Mouse (Mus musculus): ENCODE results near the gene Ice2. TPM values are rescaled to one million over a fixed set of nuclear protein-coding genes. Genes with fewer than 3 reads are reported as not detected.

Ice2 gene
- polyA plus RNA-seq (2014; fragmentation: Nextera tagmentation; extraction: Ambion mirVana) = 21.3 and 22.6 TPM in 2 replicates

GRCm38 (mm10) chr9:69397760-69398452 lies at the start of gene Ice2:
TSS of gene Ice2 (plus strand) at chr9:69397906.
- Histone ChIP-seq H3K27ac (ENCODE audit: low read depth, low read length) (peak within 1 kb of the TSS; percentile 73; the same call in 1 of the 2 replicates), H3K4me1 (replicated peaks; ENCODE audit: control insufficient read depth, insufficient read depth, low read length) (no peaks in the 10 kb centered on the region; the same call in 1 of the 2 replicates), H3K9me3 (ENCODE audit: control insufficient read depth, low read length) (no peaks in the 10 kb centered on the region), H3K9ac (ENCODE audit: low read length) (peak within 1 kb of the TSS; percentile 82), H3K4me2 (ENCODE audit: low read depth, low read length, severe bottlenecking) (peak within 1 kb of the TSS; percentile 50), H3K27me3 (ENCODE audit: control insufficient read depth, insufficient read depth, low read length) (no peaks in the 10 kb centered on the region), H3K36me3 (ENCODE audit: control insufficient read depth, insufficient read depth, low read length) (no peaks in the 10 kb centered on the region), H3K4me3 (ENCODE audit: low read depth, low read length) (peak within 1 kb of the TSS; percentile 55)
- under 1% methylated on average over 51 of the region's 53 CpGs for WGBS
- DNase-seq (ENCODE audit: low spot score) (peak; percentile 87), ATAC-seq (replicated peaks; ENCODE audit: low FRiP score) (peak; percentile 89)

- DNase-seq (ENCODE audit: low spot score) = no peak
- Histone ChIP-seq H3K4me3 (ENCODE audit: low read depth, low read length) (no peak overlapping the region), H3K4me2 (ENCODE audit: low read depth, low read length, severe bottlenecking) (no peak overlapping the region), H3K4me1 (replicated peaks; ENCODE audit: control insufficient read depth, insufficient read depth, low read length) (no peaks in the 10 kb centered on the region), H3K9ac (ENCODE audit: low read length) (no peak overlapping the region), H3K27ac (ENCODE audit: low read depth, low read length) (no peak overlapping the region), H3K36me3 (ENCODE audit: control insufficient read depth, insufficient read depth, low read length) (no peaks in the 10 kb centered on the region), H3K27me3 (ENCODE audit: control insufficient read depth, insufficient read depth, low read length) (no peaks in the 10 kb centered on the region), H3K9me3 (ENCODE audit: control insufficient read depth, low read length) (no peaks in the 10 kb centered on the region)
- no peak for ATAC-seq (replicated peaks; ENCODE audit: low FRiP score)
- WGBS = 94% methylated on average over 2 of the region's 2 CpGs
These were observed 48.2 kb upstream of the Ice2 start for GRCm38 (mm10) chr9:69349537-69349936.

- H3K4me2 ChIP-seq (ENCODE audit: low read depth, low read length, severe bottlenecking) = no peak overlapping the region
- no peak overlapping the region for H3K4me3 ChIP-seq (ENCODE audit: low read depth, low read length)
- H3K4me1 ChIP-seq (replicated peaks; ENCODE audit: control insufficient read depth, insufficient read depth, low read length) = no peaks in the 10 kb centered on the region
- H3K9ac ChIP-seq (ENCODE audit: low read length) = no peak overlapping the region
- no peak overlapping the region for H3K27ac ChIP-seq (ENCODE audit: low read depth, low read length)
- ATAC-seq (replicated peaks; ENCODE audit: low FRiP score) (no peak), DNase-seq (ENCODE audit: low spot score) (no peak)
- WGBS = 81% methylated on average over 6 of the region's 6 CpGs
- no peaks in the 10 kb centered on the region for H3K36me3 ChIP-seq (ENCODE audit: control insufficient read depth, insufficient read depth, low read length)
- H3K9me3 ChIP-seq (ENCODE audit: control insufficient read depth, low read length) = no peaks in the 10 kb centered on the region
- no peaks in the 10 kb centered on the region for H3K27me3 ChIP-seq (ENCODE audit: control insufficient read depth, insufficient read depth, low read length)
These were observed 43.5 kb upstream of the Ice2 start for GRCm38 (mm10) chr9:69354228-69354627.

GRCm38 (mm10) chr9:69357834-69358233 lies 39.9 kb upstream of the Ice2 start:
- peak; percentile 72 for DNase-seq (ENCODE audit: low spot score)
- 37% methylated on average over 3 of the region's 3 CpGs for WGBS

GRCm38 (mm10) chr9:69358797-69359196 lies 38.9 kb upstream of the Ice2 start:
- Histone ChIP-seq H3K27ac (ENCODE audit: low read depth, low read length) (no peak overlapping the region), H3K4me3 (ENCODE audit: low read depth, low read length) (no peak overlapping the region)
- ATAC-seq (replicated peaks; ENCODE audit: low FRiP score) = no peak

More at GRCm38 (mm10) chr9:69357834-69358233, 39.9 kb upstream of the Ice2 start:
- H3K9ac ChIP-seq (ENCODE audit: low read length) = no peak overlapping the region
- no peak overlapping the region for H3K4me3 ChIP-seq (ENCODE audit: low read depth, low read length)
- no peaks in the 10 kb centered on the region for H3K9me3 ChIP-seq (ENCODE audit: control insufficient read depth, low read length)
- H3K27ac ChIP-seq (ENCODE audit: low read depth, low read length) = no peak overlapping the region
- no peaks in the 10 kb centered on the region for H3K36me3 ChIP-seq (ENCODE audit: control insufficient read depth, insufficient read depth, low read length)
- no peaks in the 10 kb centered on the region for H3K27me3 ChIP-seq (ENCODE audit: control insufficient read depth, insufficient read depth, low read length)
- ATAC-seq (replicated peaks; ENCODE audit: low FRiP score) = no peak
- no peak overlapping the region for H3K4me2 ChIP-seq (ENCODE audit: low read depth, low read length, severe bottlenecking)
- H3K4me1 ChIP-seq (replicated peaks; ENCODE audit: control insufficient read depth, insufficient read depth, low read length) = no peaks in the 10 kb centered on the region

GRCm38 (mm10) chr9:69361951-69362445 lies 35.7 kb upstream of the Ice2 start:
- ATAC-seq (replicated peaks; ENCODE audit: low FRiP score) = no peak
- 91% methylated on average over 8 of the region's 8 CpGs for whole genome bisulfite sequencing

More at GRCm38 (mm10) chr9:69358797-69359196, 38.9 kb upstream of the Ice2 start:
- no peak for DNase-seq (ENCODE audit: low spot score)
- WGBS = 63% methylated on average over 6 of the region's 6 CpGs
- no peak overlapping the region for H3K4me2 ChIP-seq (ENCODE audit: low read depth, low read length, severe bottlenecking)
- no peaks in the 10 kb centered on the region for H3K27me3 ChIP-seq (ENCODE audit: control insufficient read depth, insufficient read depth, low read length)
- no peak overlapping the region for H3K9ac ChIP-seq (ENCODE audit: low read length)
- H3K36me3 ChIP-seq (ENCODE audit: control insufficient read depth, insufficient read depth, low read length) = no peaks in the 10 kb centered on the region
- no peaks in the 10 kb centered on the region for H3K4me1 ChIP-seq (replicated peaks; ENCODE audit: control insufficient read depth, insufficient read depth, low read length)
- no peaks in the 10 kb centered on the region for H3K9me3 ChIP-seq (ENCODE audit: control insufficient read depth, low read length)

GRCm38 (mm10) chr9:69362766-69363165 lies 34.9 kb upstream of the Ice2 start:
- Histone ChIP-seq H3K9me3 (ENCODE audit: control insufficient read depth, low read length) (no peaks in the 10 kb centered on the region), H3K27ac (ENCODE audit: low read depth, low read length) (no peak overlapping the region), H3K36me3 (ENCODE audit: control insufficient read depth, insufficient read depth, low read length) (no peaks in the 10 kb centered on the region), H3K4me2 (ENCODE audit: low read depth, low read length, severe bottlenecking) (no peak overlapping the region), H3K4me1 (replicated peaks; ENCODE audit: control insufficient read depth, insufficient read depth, low read length) (no peaks in the 10 kb centered on the region), H3K27me3 (ENCODE audit: control insufficient read depth, insufficient read depth, low read length) (no peaks in the 10 kb centered on the region), H3K9ac (ENCODE audit: low read length) (no peak overlapping the region), H3K4me3 (ENCODE audit: low read depth, low read length) (no peak overlapping the region)
- no peak for DNase-seq (ENCODE audit: low spot score)
- WGBS = 47% methylated on average over 4 of the region's 4 CpGs
- no peak for ATAC-seq (replicated peaks; ENCODE audit: low FRiP score)

More at GRCm38 (mm10) chr9:69361951-69362445, 35.7 kb upstream of the Ice2 start:
- H3K36me3 ChIP-seq (ENCODE audit: control insufficient read depth, insufficient read depth, low read length) = no peaks in the 10 kb centered on the region
- H3K9ac ChIP-seq (ENCODE audit: low read length) = no peak overlapping the region
- no peak overlapping the region for H3K4me3 ChIP-seq (ENCODE audit: low read depth, low read length)
- no peaks in the 10 kb centered on the region for H3K4me1 ChIP-seq (replicated peaks; ENCODE audit: control insufficient read depth, insufficient read depth, low read length)
- H3K9me3 ChIP-seq (ENCODE audit: control insufficient read depth, low read length) = no peaks in the 10 kb centered on the region
- H3K27ac ChIP-seq (ENCODE audit: low read depth, low read length) = no peak overlapping the region
- no peak for DNase-seq (ENCODE audit: low spot score)
- H3K27me3 ChIP-seq (ENCODE audit: control insufficient read depth, insufficient read depth, low read length) = no peaks in the 10 kb centered on the region
- no peak overlapping the region for H3K4me2 ChIP-seq (ENCODE audit: low read depth, low read length, severe bottlenecking)

GRCm38 (mm10) chr9:69364117-69364516 lies 33.6 kb upstream of the Ice2 start:
- peak overlapping the region; percentile 26; the same call in 1 of the 2 replicates for H3K4me2 ChIP-seq (ENCODE audit: low read depth, low read length, severe bottlenecking)
- ATAC-seq (replicated peaks; ENCODE audit: low FRiP score) (no peak), DNase-seq (ENCODE audit: low spot score) (no peak)
- H3K4me3 ChIP-seq (ENCODE audit: low read depth, low read length) = no peak overlapping the region
- no peaks in the 10 kb centered on the region for H3K4me1 ChIP-seq (replicated peaks; ENCODE audit: control insufficient read depth, insufficient read depth, low read length)
- no peaks in the 10 kb centered on the region for H3K9me3 ChIP-seq (ENCODE audit: control insufficient read depth, low read length)
- no peak overlapping the region for H3K9ac ChIP-seq (ENCODE audit: low read length)
- H3K36me3 ChIP-seq (ENCODE audit: control insufficient read depth, insufficient read depth, low read length) = no peaks in the 10 kb centered on the region
- no peak overlapping the region for H3K27ac ChIP-seq (ENCODE audit: low read depth, low read length)
- no peaks in the 10 kb centered on the region for H3K27me3 ChIP-seq (ENCODE audit: control insufficient read depth, insufficient read depth, low read length)
- 43% methylated on average over 16 of the region's 16 CpGs for WGBS

- H3K4me3 ChIP-seq (ENCODE audit: low read depth, low read length) = no peak overlapping the region
- H3K27me3 ChIP-seq (ENCODE audit: control insufficient read depth, insufficient read depth, low read length) = no peaks in the 10 kb centered on the region
- H3K4me2 ChIP-seq (ENCODE audit: low read depth, low read length, severe bottlenecking) = no peak overlapping the region
- H3K9ac ChIP-seq (ENCODE audit: low read length) = no peak overlapping the region
- H3K36me3 ChIP-seq (ENCODE audit: control insufficient read depth, insufficient read depth, low read length) = no peaks in the 10 kb centered on the region
- no peaks in the 10 kb centered on the region for H3K4me1 ChIP-seq (replicated peaks; ENCODE audit: control insufficient read depth, insufficient read depth, low read length)
- no peak overlapping the region for H3K27ac ChIP-seq (ENCODE audit: low read depth, low read length)
- DNase-seq (ENCODE audit: low spot score) (no peak), ATAC-seq (replicated peaks; ENCODE audit: low FRiP score) (no peak)
- 83% methylated on average over 4 of the region's 4 CpGs for WGBS
- H3K9me3 ChIP-seq (ENCODE audit: control insufficient read depth, low read length) = no peaks in the 10 kb centered on the region
These were observed 30.7 kb upstream of the Ice2 start for GRCm38 (mm10) chr9:69367055-69367454.
